Mouse (Mus musculus): ENCODE data around the gene Stim2. TPM values are rescaled to one million over a fixed set of nuclear protein-coding genes. Genes with fewer than 3 reads are reported as not detected.
A peak's percentile ranks its signal among the peaks of the same experiment; 100 is the strongest.

Gene Stim2
- polyA plus RNA-seq, 1 experiment from 2014 or later, result 20.3 TPM

- no peak overlapping the region for H3K9ac ChIP-seq (replicated peaks; ENCODE audit: low read depth)
- H3K9me3 ChIP-seq (ENCODE audit: low read length), result no peaks in the 10 kb centered on the region
- no peaks in the 10 kb centered on the region for H3K27me3 ChIP-seq (replicated peaks; ENCODE audit: insufficient read depth, low read length)
- H3K4me2 ChIP-seq (replicated peaks; ENCODE audit: low read depth, low read length), result no peak overlapping the region
- WGBS, result 97% methylated on average over 1 of the region's 1 CpGs
- H3K27ac ChIP-seq (ENCODE audit: low read length), result no peak overlapping the region
- TF ChIP-seq CTCF (IDR thresholded peaks at IDR 0.05) (no peak), EP300 (IDR thresholded peaks at IDR 0.05) (no peak)
- H3K4me1 ChIP-seq (ENCODE audit: insufficient read depth, low read depth, low read length), result peaks cover 7% of the 10 kb centered on the region; the same call in 1 of the 2 replicates
- ATAC-seq (no peak), DNase-seq (ENCODE audit: low spot score) (no peak)
- no peaks in the 10 kb centered on the region for H3K36me3 ChIP-seq (ENCODE audit: insufficient read depth, low read length)
- H3K4me3 ChIP-seq (ENCODE audit: low read depth, low read length), result no peak overlapping the region
These were observed 8.5 kb downstream of the Stim2 start for GRCm38 (mm10) chr5:54006845-54007244.

- H3K27me3 ChIP-seq (replicated peaks; ENCODE audit: insufficient read depth, low read length), result no peaks in the 10 kb centered on the region
- ATAC-seq (no peak; the same call in 1 of the 2 replicates), DNase-seq (ENCODE audit: low spot score) (no peak)
- no peak overlapping the region for H3K27ac ChIP-seq (ENCODE audit: low read length)
- H3K4me2 ChIP-seq (replicated peaks; ENCODE audit: low read depth, low read length), result no peak overlapping the region
- no peak overlapping the region for H3K4me3 ChIP-seq (ENCODE audit: low read depth, low read length)
- WGBS, result 53% methylated on average over 6 of the region's 6 CpGs
- H3K9ac ChIP-seq (replicated peaks; ENCODE audit: low read depth), result no peak overlapping the region
- H3K36me3 ChIP-seq (ENCODE audit: insufficient read depth, low read length), result no peaks in the 10 kb centered on the region
- no peaks in the 10 kb centered on the region for H3K9me3 ChIP-seq (ENCODE audit: low read length)
- TF ChIP-seq CTCF (IDR thresholded peaks at IDR 0.05), result no peak
- peaks cover 4% of the 10 kb centered on the region; the same call in 1 of the 2 replicates for H3K4me1 ChIP-seq (ENCODE audit: insufficient read depth, low read depth, low read length)
These were observed 9.3 kb downstream of the Stim2 start for GRCm38 (mm10) chr5:54007617-54008016.

GRCm38 (mm10) chr5:54013271-54013670, 15.0 kb downstream of the Stim2 start:
- Histone ChIP-seq H3K9ac (replicated peaks; ENCODE audit: low read depth) (no peak overlapping the region), H3K36me3 (ENCODE audit: insufficient read depth, low read length) (no peaks in the 10 kb centered on the region), H3K27me3 (replicated peaks; ENCODE audit: insufficient read depth, low read length) (no peaks in the 10 kb centered on the region), H3K27ac (ENCODE audit: low read length) (no peak overlapping the region), H3K9me3 (ENCODE audit: low read length) (no peaks in the 10 kb centered on the region), H3K4me2 (replicated peaks; ENCODE audit: low read depth, low read length) (no peak overlapping the region), H3K4me1 (ENCODE audit: insufficient read depth, low read depth, low read length) (no peaks in the 10 kb centered on the region; the same call in 1 of the 2 replicates), H3K4me3 (ENCODE audit: low read depth, low read length) (no peak overlapping the region)
- ATAC-seq, result no peak
- WGBS, result 20% methylated on average over 1 of the region's 1 CpGs
- no peak for TF ChIP-seq CTCF (IDR thresholded peaks at IDR 0.05)
- no peak for DNase-seq (ENCODE audit: low spot score)

GRCm38 (mm10) chr5:54017143-54017542, 18.8 kb downstream of the Stim2 start:
- Histone ChIP-seq H3K4me1 (ENCODE audit: insufficient read depth, low read depth, low read length) (no peaks in the 10 kb centered on the region; the same call in 1 of the 2 replicates), H3K9me3 (ENCODE audit: low read length) (no peaks in the 10 kb centered on the region), H3K4me2 (replicated peaks; ENCODE audit: low read depth, low read length) (no peak overlapping the region), H3K27me3 (replicated peaks; ENCODE audit: insufficient read depth, low read length) (no peaks in the 10 kb centered on the region), H3K4me3 (ENCODE audit: low read depth, low read length) (no peak overlapping the region), H3K36me3 (ENCODE audit: insufficient read depth, low read length) (no peaks in the 10 kb centered on the region), H3K27ac (ENCODE audit: low read length) (no peak overlapping the region), H3K9ac (replicated peaks; ENCODE audit: low read depth) (no peak overlapping the region)
- 61% methylated on average over 7 of the region's 7 CpGs for WGBS
- DNase-seq (ENCODE audit: low spot score) (no peak), ATAC-seq (no peak)
- TF ChIP-seq CTCF (IDR thresholded peaks at IDR 0.05) (no peak), EP300 (IDR thresholded peaks at IDR 0.05) (no peak)

- 78% methylated on average over 2 of the region's 2 CpGs for WGBS
- no peak overlapping the region for H3K4me2 ChIP-seq (replicated peaks; ENCODE audit: low read depth, low read length)
These were observed 20.6 kb downstream of the Stim2 start for GRCm38 (mm10) chr5:54018856-54019255.

GRCm38 (mm10) chr5:54019546-54019945, 21.2 kb downstream of the Stim2 start:
- DNase-seq (ENCODE audit: low spot score), result no peak
- H3K9ac ChIP-seq (replicated peaks; ENCODE audit: low read depth), result no peak overlapping the region
- H3K4me1 ChIP-seq (ENCODE audit: insufficient read depth, low read depth, low read length), result no peaks in the 10 kb centered on the region; the same call in 1 of the 2 replicates
- no peaks in the 10 kb centered on the region for H3K9me3 ChIP-seq (ENCODE audit: low read length)
- no peak overlapping the region for H3K4me2 ChIP-seq (replicated peaks; ENCODE audit: low read depth, low read length)
- TF ChIP-seq EP300 (IDR thresholded peaks at IDR 0.05) (no peak), CTCF (IDR thresholded peaks at IDR 0.05) (no peak)
- 33% methylated on average over 4 of the region's 4 CpGs for WGBS
- H3K27ac ChIP-seq (ENCODE audit: low read length), result 0 out of 2 replicates have a peak overlapping the region, but pooled peaks have one; percentile 33
- H3K4me3 ChIP-seq (ENCODE audit: low read depth, low read length), result no peak overlapping the region
- no peak for ATAC-seq
- no peaks in the 10 kb centered on the region for H3K27me3 ChIP-seq (replicated peaks; ENCODE audit: insufficient read depth, low read length)
- H3K36me3 ChIP-seq (ENCODE audit: insufficient read depth, low read length), result no peaks in the 10 kb centered on the region

More at GRCm38 (mm10) chr5:54018856-54019255, 20.6 kb downstream of the Stim2 start:
- Histone ChIP-seq H3K9ac (replicated peaks; ENCODE audit: low read depth) (no peak overlapping the region), H3K27me3 (replicated peaks; ENCODE audit: insufficient read depth, low read length) (no peaks in the 10 kb centered on the region), H3K4me1 (ENCODE audit: insufficient read depth, low read depth, low read length) (no peaks in the 10 kb centered on the region; the same call in 1 of the 2 replicates), H3K27ac (ENCODE audit: low read length) (no peak overlapping the region), H3K4me3 (ENCODE audit: low read depth, low read length) (no peak overlapping the region), H3K9me3 (ENCODE audit: low read length) (no peaks in the 10 kb centered on the region), H3K36me3 (ENCODE audit: insufficient read depth, low read length) (no peaks in the 10 kb centered on the region)
- DNase-seq (ENCODE audit: low spot score) (no peak), ATAC-seq (no peak)
- TF ChIP-seq CTCF (IDR thresholded peaks at IDR 0.05) (no peak), EP300 (IDR thresholded peaks at IDR 0.05) (no peak)

GRCm38 (mm10) chr5:54024610-54025009, 26.3 kb downstream of the Stim2 start:
- Histone ChIP-seq H3K27ac (ENCODE audit: low read length) (no peak overlapping the region), H3K27me3 (replicated peaks; ENCODE audit: insufficient read depth, low read length) (no peaks in the 10 kb centered on the region), H3K9ac (replicated peaks; ENCODE audit: low read depth) (no peak overlapping the region), H3K4me2 (replicated peaks; ENCODE audit: low read depth, low read length) (no peak overlapping the region), H3K36me3 (ENCODE audit: insufficient read depth, low read length) (no peaks in the 10 kb centered on the region), H3K4me1 (ENCODE audit: insufficient read depth, low read depth, low read length) (no peaks in the 10 kb centered on the region), H3K4me3 (ENCODE audit: low read depth, low read length) (no peak overlapping the region), H3K9me3 (ENCODE audit: low read length) (no peaks in the 10 kb centered on the region)
- DNase-seq (ENCODE audit: low spot score), result peak; percentile 83
- TF ChIP-seq EP300 (IDR thresholded peaks at IDR 0.05) (no peak), CTCF (IDR thresholded peaks at IDR 0.05) (no peak)
- ATAC-seq, result peak; percentile 92
- WGBS, result 55% methylated on average over 3 of the region's 3 CpGs

All from lung, postnatal 0 days (tissue).